ENCODE assay signal across 21 mouse cellular contexts in the genomic region with DNA sequence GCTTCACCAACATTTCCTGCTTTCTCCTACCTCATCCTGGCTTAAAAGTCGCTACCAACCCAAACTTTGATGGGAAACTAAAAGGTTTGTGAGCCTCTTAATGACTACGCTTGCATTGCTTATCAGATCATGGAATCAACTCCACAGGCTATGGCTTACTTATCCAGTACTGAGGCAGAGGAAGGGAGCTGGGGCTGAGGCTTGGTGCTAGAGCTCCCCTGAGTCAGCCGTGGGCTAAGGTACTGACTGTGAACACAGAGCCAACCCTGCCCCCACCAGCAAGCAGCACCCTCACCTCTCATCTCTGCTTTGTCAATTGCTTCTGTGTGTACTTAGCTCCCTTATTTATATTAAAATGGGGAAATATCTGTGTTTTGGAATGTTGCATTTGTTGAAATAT.
"Had no signal": no experiment of that assay in that cellular context is flagged by ENCODE, and none has a peak within 500 bp of the region (broad histone marks: within the 10 kb centered on the region; RNA-seq: fewer than 3 reads in every experiment).

No protein-coding gene starts in this region.

- DNase-seq: forebrain, postnatal 0 days; gastrocnemius, postnatal 10 days; gastrocnemius, postnatal 25 days; heart, postnatal 10 days; heart, postnatal 4 days; kidney, adult 11 months; kidney, adult 2 months; kidney, adult 9 months; kidney, postnatal 14 days; kidney, postnatal 36 days; layer of hippocampus, adult 9-11 months; layer of hippocampus, postnatal 36 days; left cerebral cortex, postnatal 4 days had no signal

- H3K27me3 ChIP-seq: hindbrain, embryonic 12.5 days; kidney, embryonic 15.5 days; limb, embryonic 13.5 days; limb, embryonic 15.5 days; liver, embryonic 12.5 days had no signal

- H3K27ac ChIP-seq: hindbrain, embryonic 10.5 days; hindbrain, embryonic 12.5 days; hindbrain, embryonic 14.5 days; kidney, embryonic 15.5 days; kidney, postnatal 0 days; limb, embryonic 13.5 days; limb, embryonic 15.5 days; liver, embryonic 12.5 days had no signal

- H3K4me1 ChIP-seq: hindbrain, embryonic 10.5 days; hindbrain, embryonic 12.5 days; kidney, embryonic 15.5 days; limb, embryonic 13.5 days; limb, embryonic 15.5 days had no signal

- H3K36me3 ChIP-seq: kidney, embryonic 15.5 days; limb, embryonic 13.5 days; limb, embryonic 15.5 days; liver, embryonic 12.5 days had no signal

- H3K9me3 ChIP-seq: hindbrain, embryonic 10.5 days; hindbrain, embryonic 12.5 days; kidney, embryonic 15.5 days; limb, embryonic 13.5 days; limb, embryonic 15.5 days; liver, embryonic 12.5 days had no signal

- H3K4me3 ChIP-seq: hindbrain, embryonic 10.5 days; hindbrain, embryonic 12.5 days; kidney, embryonic 15.5 days; limb, embryonic 13.5 days; limb, embryonic 15.5 days; liver, embryonic 12.5 days had no signal
